Mouse (Mus musculus): ENCODE results near the gene Glis2.

The Glis2 gene

DNA sequence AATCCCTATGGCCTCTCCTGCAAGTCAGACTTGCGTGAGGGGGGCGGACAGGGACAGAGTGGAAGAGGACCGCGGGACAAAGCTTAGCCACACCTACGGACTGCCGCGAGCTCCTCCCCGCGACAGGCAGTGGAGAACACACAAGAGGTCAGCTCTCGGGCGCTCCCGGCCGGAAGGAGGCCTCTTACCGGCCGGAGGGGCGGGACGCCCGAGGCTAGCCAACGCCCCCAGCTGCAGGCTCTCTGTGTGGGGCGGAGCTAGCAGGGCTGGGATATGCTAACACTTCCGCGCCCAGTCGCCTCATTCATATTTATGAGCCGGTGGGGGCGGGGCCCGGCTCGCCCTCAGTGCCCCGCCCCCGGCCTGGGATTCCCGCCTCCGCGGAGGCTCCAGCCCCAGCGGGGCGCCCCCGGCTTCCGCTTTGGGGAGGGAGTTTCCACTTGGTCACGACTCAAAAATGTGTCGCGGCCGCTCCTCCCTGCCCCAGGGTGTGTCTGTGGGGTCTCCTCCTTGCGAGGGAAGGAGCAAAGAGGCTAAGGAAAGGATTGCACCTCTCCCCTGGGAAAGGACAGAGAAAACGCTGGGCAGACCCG is 7.9 kb upstream of the Glis2 start:
- Histone ChIP-seq H3K4me3 (replicated peaks; ENCODE audit: low read length) (peak overlapping the region; percentile 78), H3K4me1 (replicated peaks; ENCODE audit: low read depth, low read length) (peaks cover 62% of the 10 kb centered on the region), H3K36me3 (ENCODE audit: insufficient read depth, low read length) (peaks cover 12% of the 10 kb centered on the region), H3K9me3 (ENCODE audit: low read length) (no peaks in the 10 kb centered on the region), H3K27me3 (ENCODE audit: insufficient read depth, low read length) (no peaks in the 10 kb centered on the region)
- no peak for TF ChIP-seq POU5F1 (IDR thresholded peaks at IDR 0.05; ENCODE audit: borderline replicate concordance, low read length)
- TF ChIP-seq NANOG (IDR thresholded peaks at IDR 0.05; ENCODE audit: borderline replicate concordance, low read length), result no peak
- TF ChIP-seq CTCF (conservative IDR thresholded peaks at IDR 0.05; ENCODE audit: low read length), result no peak

DNA sequence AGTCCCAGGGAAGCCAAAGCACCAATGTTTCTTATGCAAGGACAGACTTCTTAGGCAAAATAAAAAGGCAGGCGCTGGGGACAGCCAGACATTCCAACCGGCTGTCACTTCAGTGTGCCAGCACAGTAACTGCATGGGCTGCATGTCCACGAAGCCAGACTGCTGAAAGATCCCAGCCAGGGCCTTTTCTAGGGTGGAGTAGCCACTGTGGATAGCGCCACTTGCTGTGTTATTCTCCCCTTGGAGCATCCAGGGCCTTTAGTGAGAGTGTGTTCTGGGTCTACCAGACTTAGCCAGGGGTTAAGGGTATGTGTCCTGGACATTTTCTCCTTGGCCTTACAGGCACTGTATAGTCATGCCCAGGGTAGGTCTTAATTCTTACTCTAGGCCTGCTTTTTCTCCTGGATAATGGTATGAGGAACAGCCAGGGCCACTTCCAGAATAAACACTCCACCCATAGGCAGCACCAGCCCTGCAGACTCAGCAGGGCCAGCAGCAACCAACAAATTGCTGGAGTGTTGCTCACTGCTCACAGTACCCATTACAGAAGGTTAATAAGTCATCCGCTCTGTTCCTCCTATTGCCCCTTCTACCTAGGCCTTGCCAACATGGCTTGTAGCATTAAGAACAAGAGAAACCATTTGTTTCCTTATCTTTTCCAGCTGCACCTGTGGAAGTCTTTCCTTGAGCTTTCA is 6.8 kb upstream of the Glis2 start:
- TF ChIP-seq CTCF (conservative IDR thresholded peaks at IDR 0.05; ENCODE audit: low read length) (no peak), POU5F1 (IDR thresholded peaks at IDR 0.05; ENCODE audit: borderline replicate concordance, low read length) (no peak), NANOG (IDR thresholded peaks at IDR 0.05; ENCODE audit: borderline replicate concordance, low read length) (no peak)
- H3K9me3 ChIP-seq (ENCODE audit: low read length), result no peaks in the 10 kb centered on the region
- H3K4me3 ChIP-seq (replicated peaks; ENCODE audit: low read length), result peak overlapping the region; percentile 55
- H3K36me3 ChIP-seq (ENCODE audit: insufficient read depth, low read length), result peaks cover 12% of the 10 kb centered on the region
- no peaks in the 10 kb centered on the region for H3K27me3 ChIP-seq (ENCODE audit: insufficient read depth, low read length)
- peaks cover 72% of the 10 kb centered on the region for H3K4me1 ChIP-seq (replicated peaks; ENCODE audit: low read depth, low read length)

DNA sequence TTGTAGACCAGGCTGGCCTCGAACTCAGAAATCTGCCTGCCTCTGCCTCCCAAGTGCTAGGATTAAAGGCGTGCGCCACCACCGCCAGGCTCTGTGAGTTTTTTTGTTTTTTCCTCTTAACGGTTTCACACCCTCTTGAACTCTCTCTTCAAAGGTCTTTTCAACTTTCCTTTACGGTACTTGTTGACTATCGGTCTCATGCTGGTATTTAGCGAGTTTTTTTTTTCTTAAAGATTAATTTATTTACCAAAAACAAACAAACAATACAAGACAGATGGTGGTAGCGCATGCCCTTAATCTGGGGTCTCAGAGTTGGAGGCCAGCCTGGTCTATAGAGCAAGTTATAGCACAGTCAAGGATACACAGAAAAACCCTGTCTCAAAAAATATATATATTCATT is 4.3 kb upstream of the Glis2 start:
- peaks cover 77% of the 10 kb centered on the region for H3K4me1 ChIP-seq (replicated peaks; ENCODE audit: low read depth, low read length)
- H3K4me3 ChIP-seq (replicated peaks; ENCODE audit: low read length), result no peak overlapping the region
- no peaks in the 10 kb centered on the region for H3K9me3 ChIP-seq (ENCODE audit: low read length)
- TF ChIP-seq CTCF (conservative IDR thresholded peaks at IDR 0.05; ENCODE audit: low read length) (no peak), POU5F1 (IDR thresholded peaks at IDR 0.05; ENCODE audit: borderline replicate concordance, low read length) (no peak)
- peaks cover 12% of the 10 kb centered on the region for H3K36me3 ChIP-seq (ENCODE audit: insufficient read depth, low read length)
- no peaks in the 10 kb centered on the region for H3K27me3 ChIP-seq (ENCODE audit: insufficient read depth, low read length)

DNA sequence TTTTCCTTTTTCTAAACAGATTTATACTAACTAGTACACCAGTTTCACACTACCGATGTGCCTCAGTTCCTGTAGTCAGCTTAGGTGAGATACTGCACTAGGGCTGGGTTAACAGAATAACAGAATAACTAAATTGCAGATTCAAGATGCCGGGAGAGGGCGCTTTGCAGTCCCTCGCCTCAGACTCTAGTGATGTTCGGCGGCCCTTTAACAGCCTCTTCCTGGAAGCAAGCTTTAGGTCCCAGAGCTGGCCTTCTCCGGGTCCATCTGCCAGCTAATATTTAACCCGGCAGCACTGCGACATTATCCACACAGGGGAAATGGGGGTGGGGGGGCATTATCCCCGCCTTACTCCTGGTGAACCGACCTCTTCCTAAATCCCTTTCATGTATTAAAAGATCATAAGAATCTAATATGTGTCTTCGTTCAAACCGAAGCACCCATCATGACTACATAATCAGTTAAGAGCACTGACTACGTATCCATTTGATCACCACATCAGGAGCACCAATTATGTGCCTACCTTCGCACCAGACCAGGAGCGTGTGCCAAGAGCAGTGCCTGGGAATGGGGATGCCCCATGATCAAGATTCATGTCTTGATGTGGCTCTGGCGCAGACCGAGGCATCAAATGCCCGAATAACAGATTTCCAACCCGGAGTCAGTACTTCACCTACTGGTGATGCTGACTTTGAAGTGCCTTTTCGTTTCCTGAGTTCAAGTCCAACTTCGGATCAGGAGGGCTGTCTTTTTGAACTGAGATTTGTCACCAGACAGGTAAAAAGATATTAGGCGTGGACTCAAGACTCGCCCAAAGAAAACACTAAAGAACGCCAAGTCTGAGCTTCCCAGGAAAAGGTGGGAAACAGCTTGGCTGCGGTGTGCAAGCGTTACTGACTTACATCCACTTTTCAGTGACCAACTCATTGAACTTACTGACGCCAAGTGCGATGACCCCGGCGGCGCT is 1.3 kb upstream of the Glis2 start:
- peak; percentile 25 for TF ChIP-seq CTCF (conservative IDR thresholded peaks at IDR 0.05; ENCODE audit: low read length)
- no peak for TF ChIP-seq POU5F1 (IDR thresholded peaks at IDR 0.05; ENCODE audit: borderline replicate concordance, low read length)
- H3K9me3 ChIP-seq (ENCODE audit: low read length), result no peaks in the 10 kb centered on the region
- H3K4me3 ChIP-seq (replicated peaks; ENCODE audit: low read length), result peak overlapping the region; percentile 82
- no peaks in the 10 kb centered on the region for H3K27me3 ChIP-seq (ENCODE audit: insufficient read depth, low read length)
- H3K36me3 ChIP-seq (ENCODE audit: insufficient read depth, low read length), result peaks cover 12% of the 10 kb centered on the region
- peaks cover 82% of the 10 kb centered on the region for H3K4me1 ChIP-seq (replicated peaks; ENCODE audit: low read depth, low read length)

DNA sequence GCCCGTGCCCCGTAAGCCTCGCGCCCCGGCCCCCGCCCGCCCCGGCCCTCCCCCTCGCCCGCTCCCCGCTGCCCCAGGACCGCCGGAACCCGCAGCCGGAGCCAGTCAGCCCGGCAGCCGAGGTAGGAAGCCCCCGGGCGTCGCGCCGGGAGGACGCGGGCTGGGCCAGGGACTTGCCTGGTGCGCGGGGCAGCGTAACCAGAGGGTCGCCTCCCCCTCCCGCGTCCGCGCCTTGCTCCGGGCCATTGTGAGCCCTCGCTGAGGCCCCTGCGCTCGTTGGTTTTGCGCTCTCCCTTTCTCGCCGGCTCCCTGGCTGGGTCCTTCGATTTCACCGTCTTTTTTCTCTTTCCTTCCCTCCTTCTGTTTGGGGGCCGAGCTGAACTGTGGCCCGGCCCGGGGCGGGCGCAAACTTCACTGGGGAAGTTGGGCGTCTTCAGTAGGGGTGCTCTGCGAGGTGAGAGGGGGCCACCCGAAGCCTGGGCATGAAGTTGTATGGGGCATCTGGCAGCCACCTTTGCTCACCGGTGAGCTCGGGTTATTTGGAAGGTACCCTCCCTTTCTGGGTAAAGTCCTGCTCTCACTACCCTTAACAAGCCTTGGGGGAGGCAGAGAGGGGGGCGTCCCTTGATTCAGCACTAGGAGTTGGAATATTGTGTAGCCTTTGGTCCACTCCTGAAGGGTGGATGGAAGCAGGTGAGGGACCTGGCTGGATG is 457 bp downstream of the Glis2 start:
- TF ChIP-seq NANOG (IDR thresholded peaks at IDR 0.05; ENCODE audit: borderline replicate concordance, low read length) (no peak), CTCF (conservative IDR thresholded peaks at IDR 0.05; ENCODE audit: low read length) (no peak), POU5F1 (IDR thresholded peaks at IDR 0.05; ENCODE audit: borderline replicate concordance, low read length) (no peak)
- Histone ChIP-seq H3K4me1 (replicated peaks; ENCODE audit: low read depth, low read length) (peaks cover 86% of the 10 kb centered on the region), H3K36me3 (ENCODE audit: insufficient read depth, low read length) (peaks cover 19% of the 10 kb centered on the region), H3K4me3 (replicated peaks; ENCODE audit: low read length) (peak overlapping the region; percentile 90), H3K9me3 (ENCODE audit: low read length) (no peaks in the 10 kb centered on the region), H3K27me3 (ENCODE audit: insufficient read depth, low read length) (no peaks in the 10 kb centered on the region)

DNA sequence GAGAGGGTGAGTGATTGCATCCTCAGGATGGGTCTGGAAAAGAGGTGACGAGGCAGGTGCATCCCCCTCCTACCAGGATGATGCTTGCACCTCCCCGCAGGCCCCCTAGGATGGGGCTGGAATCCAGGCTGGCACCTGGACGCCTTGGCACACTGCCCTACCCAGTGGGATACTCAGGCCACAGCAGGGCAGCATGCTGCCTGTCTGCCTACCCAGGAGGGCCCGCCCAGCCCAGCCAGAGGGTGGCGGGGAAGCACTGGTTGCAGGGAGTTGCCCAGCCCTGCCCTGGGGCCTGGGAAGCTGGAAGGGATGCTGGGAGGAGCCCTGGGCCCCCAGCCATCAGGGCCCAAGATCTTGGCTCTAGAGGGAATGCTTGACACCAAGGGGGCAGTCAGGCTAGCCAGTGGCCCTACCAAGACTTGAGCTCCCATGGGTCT is 1.0 kb downstream of the Glis2 start:
- TF ChIP-seq NANOG (IDR thresholded peaks at IDR 0.05; ENCODE audit: borderline replicate concordance, low read length), result no peak
- no peak for TF ChIP-seq POU5F1 (IDR thresholded peaks at IDR 0.05; ENCODE audit: borderline replicate concordance, low read length)
- TF ChIP-seq CTCF (conservative IDR thresholded peaks at IDR 0.05; ENCODE audit: low read length), result no peak
- peaks cover 16% of the 10 kb centered on the region for H3K36me3 ChIP-seq (ENCODE audit: insufficient read depth, low read length)
- peak overlapping the region; percentile 90 for H3K4me3 ChIP-seq (replicated peaks; ENCODE audit: low read length)
- H3K9me3 ChIP-seq (ENCODE audit: low read length), result no peaks in the 10 kb centered on the region
- H3K27me3 ChIP-seq (ENCODE audit: insufficient read depth, low read length), result no peaks in the 10 kb centered on the region
- H3K4me1 ChIP-seq (replicated peaks; ENCODE audit: low read depth, low read length), result peaks cover 88% of the 10 kb centered on the region

DNA sequence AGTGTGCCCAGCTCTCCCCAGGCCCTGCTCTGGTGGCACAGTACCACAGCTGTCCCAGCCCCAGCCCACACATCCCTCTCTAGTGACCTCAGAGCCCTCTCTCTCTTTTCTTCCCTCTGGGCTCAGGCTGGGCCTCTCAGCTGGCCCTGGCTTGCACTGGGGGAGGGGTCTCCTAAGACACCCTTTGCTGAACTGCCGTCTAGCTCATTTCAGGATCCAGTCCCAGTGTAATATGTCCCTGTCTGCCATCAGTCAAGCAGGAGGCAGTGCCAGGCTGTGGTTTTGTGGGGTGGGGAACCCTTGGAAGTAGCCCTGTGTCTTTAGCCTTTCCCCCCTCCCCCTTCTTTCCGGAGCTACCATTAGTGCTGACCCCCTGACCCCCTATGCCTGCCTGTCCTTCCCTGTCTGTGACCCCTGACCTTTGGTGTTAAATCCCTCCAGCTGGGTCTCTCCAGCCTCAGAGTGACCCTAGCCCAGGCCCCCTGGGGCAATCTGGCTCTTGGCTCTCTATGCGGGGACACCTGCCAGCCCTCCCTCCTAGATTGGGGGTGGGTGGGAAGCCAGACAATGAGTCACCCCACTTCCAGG is 1.7 kb downstream of the Glis2 start:
- no peaks in the 10 kb centered on the region for H3K9me3 ChIP-seq (ENCODE audit: low read length)
- peak overlapping the region; percentile 90 for H3K4me3 ChIP-seq (replicated peaks; ENCODE audit: low read length)
- H3K27me3 ChIP-seq (ENCODE audit: insufficient read depth, low read length), result no peaks in the 10 kb centered on the region
- peaks cover 88% of the 10 kb centered on the region for H3K4me1 ChIP-seq (replicated peaks; ENCODE audit: low read depth, low read length)
- peaks cover 10% of the 10 kb centered on the region for H3K36me3 ChIP-seq (ENCODE audit: insufficient read depth, low read length)
- TF ChIP-seq NANOG (IDR thresholded peaks at IDR 0.05; ENCODE audit: borderline replicate concordance, low read length) (no peak), POU5F1 (IDR thresholded peaks at IDR 0.05; ENCODE audit: borderline replicate concordance, low read length) (no peak), CTCF (conservative IDR thresholded peaks at IDR 0.05; ENCODE audit: low read length) (no peak)
